Mouse (Mus musculus) left cerebral cortex, postnatal 25 days (tissue): Measurements from ENCODE around the gene Adamtsl1. TPM values are rescaled to one million over a fixed set of nuclear protein-coding genes. Genes with fewer than 3 reads are reported as not detected.

Experiments used
- DNase-seq, 2 experiments: peaks; one replicate each; pipeline ENCODE4 v3.0.0; 2022; ENCODE audit warnings: low spot score in 2 of 2, mixed read lengths in 1 of 2
- intact Hi-C: fragments of 180-260 bp; cut with DNase I; formaldehyde crosslinking; loops from one replicate; pipeline ENCODE4 v1.15.1; 2025
- total RNA-seq, 2 experiments: library from RNA; stranded (reverse); gene quantifications; 2 replicates each; pipeline ENCODE4 v1.2.3; 2021

Gene Adamtsl1
- total RNA-seq, 2 experiments from 2014 or later = 3.8 to 5.0 TPM

DNA sequence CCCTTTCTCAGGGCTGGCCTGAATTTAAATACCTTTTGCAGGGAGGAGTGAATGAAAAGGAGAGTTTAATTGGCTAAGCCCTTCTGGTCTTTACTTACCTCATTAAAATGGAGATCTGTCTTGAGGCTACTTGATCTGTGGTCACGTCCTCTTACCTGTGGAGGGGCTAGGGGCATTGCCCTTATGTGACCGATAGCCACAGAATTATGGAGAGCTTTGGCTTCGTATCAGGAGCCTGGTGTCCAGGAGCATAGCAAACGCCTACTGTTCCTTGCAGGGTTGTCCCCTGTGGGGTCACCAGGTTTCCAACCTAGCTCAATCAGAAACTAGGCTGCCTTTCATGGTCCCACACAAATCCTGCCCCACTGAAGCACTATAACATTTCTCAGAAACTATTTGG, 594.4 kb downstream of the Adamtsl1 start:
- intact Hi-C loops = no loop called here
- no peak for DNase-seq

DNA sequence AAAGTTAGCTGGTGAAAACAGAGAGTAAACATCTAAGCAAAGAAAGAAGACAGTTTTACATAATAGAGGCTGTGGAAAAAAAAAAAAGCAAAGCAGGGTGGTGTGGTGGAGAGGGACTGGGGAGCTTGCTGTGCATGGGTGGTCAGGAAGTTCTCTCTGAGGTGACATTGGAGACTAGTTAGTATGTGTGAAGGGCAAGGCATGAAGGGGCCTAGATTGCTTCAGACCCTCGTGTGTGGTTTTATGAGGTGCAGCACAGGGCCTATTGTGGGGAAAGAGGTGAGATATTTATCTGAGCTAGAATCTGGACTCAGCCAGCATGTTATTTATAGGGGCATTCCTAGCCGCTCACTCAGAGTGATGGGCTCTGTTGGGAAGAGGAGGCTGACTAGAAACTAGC, 605.1 kb downstream of the Adamtsl1 start:
- intact Hi-C loops = no loop called here
- peak in 1 of 2 experiments; percentile 30 for DNase-seq

GRCm38 (mm10) chr4:86122431-86122830, 608.5 kb downstream of the Adamtsl1 start:
- DNase-seq = no peak
- intact Hi-C loops = no loop called here

DNA sequence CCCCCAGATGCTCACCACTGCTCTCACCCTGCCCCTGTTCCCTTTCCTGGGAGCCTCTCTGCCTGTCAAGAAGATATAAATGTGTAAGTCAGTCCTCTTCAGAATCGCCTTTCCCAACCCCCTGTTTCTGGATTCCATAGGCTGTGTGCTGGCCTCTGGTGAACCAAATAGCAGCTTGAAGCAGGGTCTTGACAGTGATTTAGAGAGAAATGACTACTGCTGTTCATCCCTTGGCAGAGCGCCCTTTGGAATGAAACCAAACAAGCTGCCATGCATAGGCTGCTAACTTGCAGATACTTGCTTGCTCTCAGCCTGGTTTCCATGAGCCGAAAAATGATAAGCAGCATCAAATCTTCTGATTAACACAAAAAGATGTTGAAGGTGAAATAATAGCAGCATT, 610.4 kb downstream of the Adamtsl1 start:
- intact Hi-C loops = no loop called here
- DNase-seq = peak; percentile 27 to 51

DNA sequence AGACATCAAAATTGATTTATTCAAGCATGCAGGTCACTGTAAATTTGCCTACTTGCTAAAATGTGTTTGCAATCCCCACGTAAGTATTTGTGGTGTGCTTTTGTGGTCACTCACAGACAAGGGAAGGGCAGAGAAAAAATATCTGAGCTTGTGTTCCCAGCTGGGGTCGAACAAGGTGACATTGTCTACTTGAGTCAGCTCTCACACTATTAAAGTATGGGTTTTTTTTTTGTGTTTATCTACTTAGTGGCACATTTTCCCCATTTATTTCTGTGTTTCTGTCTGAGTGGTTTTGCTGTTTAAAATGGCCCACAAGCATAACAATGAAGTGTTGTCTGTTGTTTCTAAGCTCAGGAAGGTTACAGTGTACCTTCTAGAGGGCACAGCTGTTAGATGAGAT, 612.7 kb downstream of the Adamtsl1 start:
- intact Hi-C loops = no loop called here
- no peak for DNase-seq

- intact Hi-C loops = no loop called here
- DNase-seq = no peak
Measured at GRCm38 (mm10) chr4:86158551-86158950, 644.6 kb downstream of the Adamtsl1 start.

GRCm38 (mm10) chr4:86159362-86159761, 645.4 kb downstream of the Adamtsl1 start:
- intact Hi-C loops = no loop called here
- DNase-seq = no peak

DNA sequence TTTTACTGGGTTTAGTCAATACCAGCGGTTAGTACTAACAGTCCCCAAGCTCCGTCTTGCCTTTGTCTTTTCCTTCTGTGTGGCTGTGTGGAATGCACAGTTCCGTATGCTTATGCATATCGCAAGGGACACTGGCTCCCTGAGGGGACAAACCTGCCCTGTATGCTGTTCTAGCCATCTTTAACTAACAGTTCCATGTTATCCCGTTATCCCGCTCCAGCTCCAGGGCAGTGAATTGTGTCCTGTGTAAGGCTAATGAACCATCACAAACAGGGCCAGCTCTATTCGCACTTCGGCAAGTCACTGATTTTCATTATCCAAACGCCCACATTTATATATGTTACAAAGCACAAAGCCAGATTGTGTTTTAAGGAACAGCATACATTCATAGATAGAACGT, 656.8 kb downstream of the Adamtsl1 start:
- intact Hi-C loops = no loop called here
- no peak for DNase-seq

DNA sequence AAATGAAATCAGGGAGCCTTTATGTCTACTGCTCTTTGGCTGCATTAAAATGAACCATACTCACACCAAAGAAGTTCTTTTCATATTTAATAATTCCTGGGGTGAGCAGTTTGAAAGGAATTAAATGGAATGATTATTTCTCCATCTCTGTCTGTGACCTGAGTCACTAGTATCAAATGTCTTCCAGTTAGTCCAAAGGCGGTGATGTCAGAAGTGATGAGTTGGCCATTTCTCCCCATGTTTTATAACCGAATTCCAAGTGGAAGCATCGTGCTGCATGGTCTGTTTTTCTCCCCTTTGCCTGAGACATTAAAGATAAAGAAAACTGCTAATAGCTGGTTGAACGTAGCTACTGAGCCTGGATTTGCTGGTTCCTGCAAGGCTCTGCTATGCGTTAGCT, 657.5 kb downstream of the Adamtsl1 start:
- no peak for DNase-seq
- intact Hi-C loops = no loop called here

GRCm38 (mm10) chr4:86177471-86177870, 663.5 kb downstream of the Adamtsl1 start:
- intact Hi-C loops = no loop called here
- DNase-seq = no peak

- intact Hi-C loops = no loop called here
- DNase-seq = no peak
Measured at GRCm38 (mm10) chr4:86178116-86178515, 664.1 kb downstream of the Adamtsl1 start.

- DNase-seq = no peak
- intact Hi-C loops = no loop called here
Measured at GRCm38 (mm10) chr4:86183701-86184173, 669.8 kb downstream of the Adamtsl1 start.

GRCm38 (mm10) chr4:86189853-86190252, 675.9 kb downstream of the Adamtsl1 start:
- DNase-seq = peak in 1 of 2 experiments; percentile 6
- intact Hi-C loops = no loop called here

- intact Hi-C loops = no loop called here
Measured at GRCm38 (mm10) chr4:86191195-86191594, 677.2 kb downstream of the Adamtsl1 start.

DNA sequence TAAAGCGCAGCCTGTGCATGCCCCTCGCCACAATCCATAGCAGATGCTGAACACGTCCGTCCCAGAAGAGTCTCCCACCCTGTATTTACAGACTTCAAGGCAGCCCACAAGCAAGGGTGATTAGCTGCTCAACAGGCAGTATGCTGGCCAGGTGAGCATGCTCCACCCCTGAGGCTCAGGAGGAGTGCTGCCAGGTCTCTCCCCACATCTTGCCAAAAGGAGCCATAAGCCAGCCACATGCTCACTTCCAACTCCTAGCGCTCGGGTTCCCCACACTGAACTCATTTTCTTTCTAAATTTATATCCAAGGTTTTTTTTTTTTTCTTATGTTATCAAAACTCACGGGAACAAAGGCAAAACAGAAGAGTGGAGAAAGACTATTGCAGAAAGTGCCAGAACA, 687.8 kb downstream of the Adamtsl1 start:
- no peak for DNase-seq
- intact Hi-C loops = no loop called here

More at GRCm38 (mm10) chr4:86191195-86191594, 677.2 kb downstream of the Adamtsl1 start:
- no peak for DNase-seq

GRCm38 (mm10) chr4:86203288-86203687, 689.3 kb downstream of the Adamtsl1 start:
- intact Hi-C loops = no loop called here
- DNase-seq = no peak

DNA sequence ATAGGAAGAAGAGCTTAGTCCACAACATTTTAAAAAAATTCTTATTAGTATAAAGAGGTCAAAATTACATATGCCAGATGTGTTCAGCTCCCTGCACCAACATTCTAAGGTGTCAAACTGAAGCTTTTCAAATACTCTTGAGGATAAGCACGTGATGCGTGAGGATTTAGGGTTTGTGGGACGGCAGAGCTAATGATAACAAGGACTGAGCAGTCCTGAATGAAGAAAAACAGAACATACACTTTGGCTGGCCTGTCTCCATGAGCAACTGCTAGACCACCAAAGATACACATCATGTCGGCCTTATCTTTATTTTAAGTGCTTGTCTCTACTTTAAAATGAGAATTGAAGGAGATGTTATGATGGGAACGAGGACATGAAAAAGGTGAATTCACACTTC, 710.9 kb downstream of the Adamtsl1 start:
- intact Hi-C loops = no loop called here
- no peak for DNase-seq

DNA sequence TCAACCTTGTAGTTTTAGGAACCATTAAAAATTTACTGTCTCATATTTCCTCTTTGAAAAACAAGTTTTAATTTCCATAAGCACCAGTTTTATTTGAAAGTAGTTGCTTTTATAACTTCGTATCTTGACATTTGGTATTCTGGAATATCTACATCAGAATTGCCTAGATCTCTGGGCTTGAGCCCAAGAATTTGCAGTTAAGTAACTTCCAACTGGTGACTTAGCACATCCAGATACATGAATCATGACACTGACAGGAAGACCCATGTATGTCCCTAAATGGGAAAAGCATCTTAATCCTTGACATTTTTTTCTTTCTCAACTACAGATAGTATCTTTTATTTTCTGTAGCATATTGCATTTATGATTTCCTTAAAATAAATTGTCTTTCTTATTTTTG, 713.1 kb downstream of the Adamtsl1 start:
- intact Hi-C loops = no loop called here
- peak in 1 of 2 experiments; percentile 73 for DNase-seq

GRCm38 (mm10) chr4:86233197-86233596, 719.2 kb downstream of the Adamtsl1 start:
- intact Hi-C loops = no loop called here

DNA sequence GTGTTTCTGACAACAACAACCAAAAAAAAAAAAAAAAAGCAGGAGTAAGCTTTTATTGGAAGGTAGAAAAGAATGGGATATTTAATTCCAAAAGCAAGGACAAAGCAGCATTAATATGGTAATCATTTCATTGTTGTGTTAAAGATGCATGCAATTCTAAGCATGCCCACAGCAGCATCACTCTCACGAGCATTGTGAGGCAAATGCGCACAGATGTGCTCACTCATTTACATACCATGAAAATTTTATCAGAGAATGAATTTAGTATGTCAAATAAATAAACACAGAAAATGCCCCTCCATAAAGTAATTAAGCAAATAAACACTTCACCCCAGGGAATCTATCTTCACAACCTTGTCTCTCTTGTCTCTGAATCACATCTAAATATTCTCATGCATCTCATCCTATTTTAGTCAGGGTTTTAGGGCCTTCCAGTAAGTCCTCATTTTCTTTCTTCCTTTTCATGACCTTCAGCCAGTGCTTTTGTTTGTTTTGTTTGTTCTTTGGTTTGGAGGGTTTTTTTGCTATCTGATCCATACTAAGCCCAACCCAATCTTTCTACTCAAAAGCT, 728.0 kb downstream of the Adamtsl1 start:
- DNase-seq = no peak
- intact Hi-C loops = no loop called here

More at GRCm38 (mm10) chr4:86233197-86233596, 719.2 kb downstream of the Adamtsl1 start:
- peak in 1 of 2 experiments; percentile 47 for DNase-seq

- no peak for DNase-seq
- intact Hi-C loops = no loop called here
Measured at GRCm38 (mm10) chr4:86270085-86270484, 756.1 kb downstream of the Adamtsl1 start.
